Mouse (Mus musculus) cortical plate, adult 2 months (tissue): ENCODE data around the gene Trp53i13. TPM values are rescaled to one million over a fixed set of nuclear protein-coding genes. Genes with fewer than 3 reads are reported as not detected.

ENCODE experiments used
- H3K27ac ChIP-seq: fragments of 200-500 bp; 2 replicates; pipeline ENCODE4 v1.5.1; 2012; ENCODE audit warnings: low read length, control low read depth, inconsistent platforms; ENCODE audit not compliant: insufficient read depth
- H3K4me1 ChIP-seq: fragments of 200-500 bp; 2 replicates; pipeline ENCODE4 v1.6.1; 2011; ENCODE audit warnings: low read length; ENCODE audit not compliant: control insufficient read depth, insufficient read depth
- H3K4me3 ChIP-seq: fragments of 200-500 bp; 2 replicates; pipeline ENCODE4 v1.5.1; 2011; ENCODE audit warnings: mild to moderate bottlenecking, low read length, control low read depth; ENCODE audit not compliant: insufficient read depth
- CTCF ChIP-seq: fragments of 200-500 bp; IDR thresholded peaks from 2 replicates; pipeline ENCODE4 v1.5.1; 2011; ENCODE audit warnings: mild to moderate bottlenecking, control low read depth, low read length; ENCODE audit not compliant: insufficient read depth; ENCODE audit errors: extremely low read depth
- POLR2A ChIP-seq: fragments of 200-500 bp; IDR thresholded peaks from 2 replicates; pipeline ENCODE4 v1.6.1; 2011; ENCODE audit warnings: mild to moderate bottlenecking, low read length, control low read depth; ENCODE audit not compliant: insufficient read depth; ENCODE audit errors: extremely low read depth
- polyA plus RNA-seq: library from polyadenylated mRNA; depleted of rRNA; stranded (reverse); fragments of >200 nt; gene quantifications from 2 replicates; pipeline ENCODE4 v1.2.3, GENCODE M21; 2012

The Trp53i13 gene
- polyA plus RNA-seq, 1 experiment: 7.2 TPM

DNA sequence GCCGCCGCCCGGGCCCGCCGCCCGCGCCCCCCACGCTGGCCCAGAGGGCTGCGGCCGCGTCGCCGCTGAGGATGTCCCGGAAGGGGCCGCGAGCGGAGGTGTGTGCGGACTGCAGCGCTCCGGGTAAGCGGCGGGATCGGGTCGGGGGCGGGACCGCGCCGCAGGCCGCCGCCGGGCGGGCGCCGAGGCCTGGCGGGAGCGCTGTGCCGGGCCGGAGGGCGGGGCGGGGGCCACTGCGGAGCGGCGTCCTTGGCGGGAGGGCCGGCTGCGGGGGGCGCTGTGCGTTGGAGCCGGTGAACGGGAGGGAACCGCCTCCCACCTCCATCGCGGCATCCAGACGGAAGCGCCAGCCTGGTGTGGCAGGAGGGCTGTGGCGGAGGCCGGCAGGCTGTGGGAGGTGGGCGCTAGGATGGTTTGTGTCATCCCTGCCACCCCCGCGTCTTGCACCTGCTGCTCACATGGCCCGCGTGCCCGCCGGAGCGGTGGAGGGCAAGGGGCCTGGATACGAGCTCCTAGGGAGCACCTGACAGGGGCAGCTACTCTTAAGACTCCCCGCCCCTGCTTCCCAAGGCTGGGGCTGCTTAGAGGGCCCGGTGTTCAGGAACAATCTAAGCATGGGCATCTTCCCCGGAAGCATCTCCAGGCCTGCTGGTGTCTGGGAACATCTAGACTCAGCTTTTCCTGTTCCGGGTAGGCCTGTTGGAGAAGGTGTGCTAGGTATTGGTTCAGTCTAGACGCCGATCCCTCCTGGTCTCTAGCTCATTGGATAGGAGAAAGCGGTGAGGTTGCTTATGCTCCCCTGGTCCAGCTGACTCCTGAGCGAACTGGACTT, 22.1 kb downstream of the Trp53i13 start, which contains the start of gene Git1:
Git1 (plus strand) TSS at position 51 of the 832 bp plus-strand sequence.
- Histone ChIP-seq H3K27ac (peak within 1 kb of the TSS; percentile 80), H3K4me1 (peaks cover 9% of the 10 kb centered on the region)
- no peak for TF ChIP-seq CTCF
- TF ChIP-seq POLR2A: peak; percentile 50; the same call in 1 of the 2 replicates

DNA sequence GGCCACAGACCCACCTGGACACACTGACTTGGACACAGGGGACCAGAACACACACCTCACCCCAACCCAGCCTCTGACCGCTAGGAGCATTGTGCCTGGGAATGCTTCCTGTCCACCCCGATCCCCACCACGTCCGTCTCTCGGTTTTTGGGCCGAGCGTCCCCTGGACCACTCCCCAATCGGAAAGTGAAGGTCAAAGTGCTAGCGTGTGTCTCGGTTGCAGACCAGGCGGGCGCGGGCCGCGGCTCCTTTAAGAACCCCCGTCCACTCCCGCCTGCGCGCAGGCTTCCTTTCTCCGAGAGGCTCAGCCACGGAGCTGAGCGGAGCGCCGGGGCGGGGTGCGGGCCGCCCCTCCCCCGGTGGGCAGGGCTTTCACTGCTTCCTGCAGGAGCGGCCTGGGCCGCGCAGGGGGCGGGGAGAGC, 22.9 kb downstream of the Trp53i13 start:
- H3K4me3 ChIP-seq: peak overlapping the region; percentile 54
- peak overlapping the region; percentile 47 for H3K27ac ChIP-seq
- peaks cover 8% of the 10 kb centered on the region for H3K4me1 ChIP-seq
- TF ChIP-seq CTCF (no peak), POLR2A (peak; percentile 41; the same call in 1 of the 2 replicates)

More for the DNA sequence above, 22.1 kb downstream of the Trp53i13 start, which contains the start of gene Git1:
- peak within 1 kb of the TSS; percentile 54 for H3K4me3 ChIP-seq

DNA sequence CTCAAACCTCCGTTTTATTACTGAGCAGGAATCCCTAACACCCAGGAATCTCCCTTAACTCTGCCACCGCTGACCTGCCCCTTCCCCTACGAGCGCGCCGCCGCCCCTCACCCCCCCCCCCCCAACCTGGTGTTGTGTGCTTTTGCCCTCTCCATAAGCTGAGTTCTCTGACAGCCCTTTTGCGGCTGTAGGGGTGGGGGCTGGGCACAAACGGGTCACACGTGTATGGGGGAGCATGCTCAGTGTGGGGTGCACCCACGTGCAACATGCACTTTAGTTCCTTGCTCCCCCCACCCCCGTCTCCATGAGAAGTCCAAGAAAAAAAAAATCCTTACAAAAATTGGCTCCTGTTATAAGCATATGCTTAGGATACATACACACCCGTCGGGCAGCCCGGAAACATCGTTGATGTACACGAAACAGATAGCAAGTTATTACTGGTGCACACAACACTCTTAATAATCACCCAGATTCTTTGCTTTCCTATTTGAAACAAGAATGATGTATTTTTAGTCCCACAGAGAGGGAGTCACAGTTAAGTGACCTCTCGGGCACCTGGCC, 23.4 kb downstream of the Trp53i13 start:
- peak overlapping the region; percentile 54 for H3K4me3 ChIP-seq
- TF ChIP-seq CTCF: no peak
- TF ChIP-seq POLR2A: no peak
- peak overlapping the region; percentile 47 for H3K27ac ChIP-seq
- H3K4me1 ChIP-seq: peaks cover 11% of the 10 kb centered on the region

DNA sequence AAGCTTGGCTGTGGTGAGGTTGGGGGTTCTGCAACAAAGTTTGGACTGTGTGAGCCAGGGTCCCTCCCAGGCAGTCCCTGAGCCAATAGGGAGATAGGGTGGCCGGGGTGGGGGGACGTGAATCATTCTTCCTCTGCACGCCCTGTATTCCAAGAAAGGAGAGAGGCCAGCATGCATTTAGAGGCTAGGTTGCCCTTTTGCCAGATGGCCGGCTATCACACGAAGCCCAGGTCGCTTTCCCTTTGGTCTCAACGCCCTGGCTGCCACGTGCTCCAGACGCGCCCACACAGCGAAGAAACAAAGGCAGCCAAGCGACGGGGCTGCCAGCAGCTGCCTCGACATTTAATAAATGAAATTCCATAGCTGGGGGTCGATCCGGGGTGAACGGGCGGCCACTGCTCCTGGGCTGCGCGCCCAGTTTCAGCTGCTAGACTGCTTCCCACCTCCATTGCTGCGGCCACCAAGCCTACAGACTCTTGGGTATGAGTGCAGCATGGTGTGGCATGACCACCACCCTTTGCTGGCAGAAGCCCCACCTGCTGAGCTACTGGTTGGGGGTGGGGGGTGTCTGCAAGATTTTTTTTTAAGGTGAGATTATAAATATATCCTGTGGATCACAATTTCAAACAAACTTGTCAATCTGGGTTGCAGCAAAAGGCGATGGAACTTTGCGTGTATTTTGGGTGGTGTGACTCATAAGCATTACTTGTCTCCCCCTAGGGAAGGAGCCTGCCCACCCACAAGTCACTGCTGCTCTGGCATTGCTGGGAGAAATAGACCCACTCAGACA, 24.1 kb downstream of the Trp53i13 start:
- TF ChIP-seq CTCF (no peak), POLR2A (0 out of 2 replicates have a peak, but pooled peaks have one; percentile 48)
- peaks cover 12% of the 10 kb centered on the region for H3K4me1 ChIP-seq
- peak overlapping the region; percentile 54 for H3K4me3 ChIP-seq
- peak overlapping the region; percentile 78 for H3K27ac ChIP-seq

DNA sequence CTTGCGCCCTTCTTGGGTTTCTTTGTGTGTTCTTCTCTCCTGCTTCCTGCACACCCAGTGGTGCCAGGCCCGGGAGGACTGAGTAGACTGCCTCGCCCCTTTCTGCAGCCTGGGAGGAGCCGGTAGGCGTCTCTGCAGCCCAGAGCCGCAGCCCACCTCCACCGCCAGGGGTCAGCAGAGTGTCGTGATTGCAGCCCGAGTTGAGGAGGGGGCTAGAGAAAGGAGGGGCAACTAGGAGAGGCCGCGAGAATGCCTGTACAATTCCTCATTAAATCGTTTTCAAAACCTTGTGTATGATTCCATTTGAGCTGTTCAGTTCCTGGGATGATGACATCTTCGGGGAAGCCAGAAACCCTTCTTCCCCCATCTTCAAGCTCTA, 24.7 kb downstream of the Trp53i13 start:
- peaks cover 14% of the 10 kb centered on the region for H3K4me1 ChIP-seq
- TF ChIP-seq CTCF (peak; percentile 74), POLR2A (peak; percentile 52; the same call in 1 of the 2 replicates)
- peak overlapping the region; percentile 54; the same call in 1 of the 2 replicates for H3K4me3 ChIP-seq
- H3K27ac ChIP-seq: peak overlapping the region; percentile 78

DNA sequence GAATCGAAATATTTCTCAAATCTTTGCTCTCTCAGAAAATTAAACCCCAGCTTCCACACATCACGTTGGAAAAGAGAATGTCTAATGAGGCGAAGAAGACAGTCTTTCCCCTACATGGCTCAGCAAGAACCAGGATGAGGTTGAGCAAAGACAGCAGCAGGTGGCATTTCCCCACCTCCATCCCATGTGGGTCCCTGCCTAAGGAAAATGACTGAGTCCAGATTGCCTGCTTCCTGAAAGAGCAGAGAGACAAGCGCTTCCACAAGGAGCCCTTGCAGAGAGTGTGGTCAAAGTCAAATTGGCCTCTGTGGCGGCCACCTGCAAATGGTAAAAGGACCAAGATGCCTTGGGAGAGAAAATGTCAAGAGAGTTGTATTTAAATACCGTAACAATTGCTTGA, 25.3 kb downstream of the Trp53i13 start:
- Histone ChIP-seq H3K27ac (peak overlapping the region; percentile 49), H3K4me1 (peaks cover 18% of the 10 kb centered on the region), H3K4me3 (peak overlapping the region; percentile 94)
- TF ChIP-seq POLR2A: no peak
- TF ChIP-seq CTCF: no peak

DNA sequence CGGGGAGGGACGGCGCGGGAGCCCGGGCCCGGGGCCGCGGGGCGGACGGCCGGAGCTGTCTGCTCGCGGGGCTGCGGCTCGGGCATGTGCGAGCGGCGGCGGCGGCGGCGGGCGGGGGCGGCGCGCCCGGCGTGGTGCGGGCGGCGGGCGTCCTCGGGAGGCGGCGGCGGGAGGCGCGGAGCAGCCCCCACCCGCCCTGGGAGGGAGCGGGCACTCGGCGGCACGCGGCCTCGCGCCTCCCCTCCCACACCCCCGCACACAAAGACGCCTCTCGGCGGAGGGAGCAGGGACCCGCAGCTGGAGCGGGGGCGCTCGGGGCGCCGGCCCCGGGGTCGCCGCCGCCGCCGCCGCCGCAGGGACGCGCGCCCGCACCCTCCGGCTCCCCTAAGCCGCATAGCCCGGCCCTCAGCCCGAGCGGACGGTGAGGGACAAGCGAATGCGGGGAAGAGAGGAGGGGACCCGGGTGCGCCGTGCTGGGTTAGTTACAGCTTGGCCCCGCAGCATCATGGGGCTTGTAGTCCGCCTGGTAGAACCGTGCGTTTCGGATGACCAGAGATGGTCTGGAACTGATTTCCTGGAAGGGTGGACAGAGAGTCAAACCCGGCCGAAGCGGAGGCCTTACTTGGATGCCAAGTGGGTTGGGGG, 26.1 kb downstream of the Trp53i13 start, which contains the start of gene Ankrd13b:
Ankrd13b (minus strand) TSS at position 88 of the 645 bp plus-strand sequence.
- TF ChIP-seq POLR2A (peak; percentile 65), CTCF (no peak)
- peaks cover 16% of the 10 kb centered on the region for H3K4me1 ChIP-seq
- peak within 1 kb of the TSS; percentile 82 for H3K27ac ChIP-seq

DNA sequence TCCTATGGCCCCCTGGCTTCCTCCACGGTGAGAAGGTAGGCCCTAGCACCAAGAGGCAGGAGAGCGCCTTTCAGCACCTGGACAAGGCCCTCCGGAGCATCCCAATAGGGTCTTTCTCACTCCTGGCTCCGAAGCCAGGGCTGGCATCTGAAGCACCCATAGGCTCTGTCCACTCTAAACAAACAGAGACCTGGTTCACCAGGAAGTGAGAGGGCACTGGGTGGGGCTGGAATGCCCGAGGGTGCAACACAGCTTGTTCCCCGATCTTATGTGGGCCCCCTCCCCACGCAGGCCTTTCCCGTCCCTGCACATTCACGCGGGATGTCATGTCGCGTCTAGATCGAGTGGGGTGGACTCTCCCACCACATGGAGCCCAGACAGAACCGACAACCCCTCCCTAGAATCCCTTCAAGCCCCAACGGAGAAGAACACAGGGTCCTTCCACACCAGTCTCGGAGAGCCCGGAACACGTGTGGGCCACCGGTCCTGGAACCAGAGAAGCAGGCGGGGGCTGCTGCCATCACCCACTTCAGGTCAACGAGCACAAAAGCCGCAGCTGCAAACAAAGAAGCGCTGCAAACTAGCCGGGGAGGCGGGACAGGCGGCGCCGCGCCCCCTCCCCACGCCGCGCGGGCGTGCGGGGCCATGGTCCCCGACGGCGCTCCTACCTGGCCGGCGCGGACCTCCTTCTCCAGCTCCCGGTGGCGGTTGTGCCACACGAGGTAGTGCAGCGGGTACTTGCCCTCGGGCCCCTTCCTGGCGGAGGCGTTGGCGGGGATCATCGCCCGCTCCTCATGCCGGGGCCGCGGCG, 26.8 kb downstream of the Trp53i13 start:
- peak overlapping the region; percentile 82 for H3K27ac ChIP-seq
- peak overlapping the region; percentile 94 for H3K4me3 ChIP-seq
- TF ChIP-seq CTCF: no peak
- TF ChIP-seq POLR2A: no peak
- peaks cover 18% of the 10 kb centered on the region for H3K4me1 ChIP-seq

More for the DNA sequence above, 26.1 kb downstream of the Trp53i13 start, which contains the start of gene Ankrd13b:
- H3K4me3 ChIP-seq: peak within 1 kb of the TSS; percentile 94

DNA sequence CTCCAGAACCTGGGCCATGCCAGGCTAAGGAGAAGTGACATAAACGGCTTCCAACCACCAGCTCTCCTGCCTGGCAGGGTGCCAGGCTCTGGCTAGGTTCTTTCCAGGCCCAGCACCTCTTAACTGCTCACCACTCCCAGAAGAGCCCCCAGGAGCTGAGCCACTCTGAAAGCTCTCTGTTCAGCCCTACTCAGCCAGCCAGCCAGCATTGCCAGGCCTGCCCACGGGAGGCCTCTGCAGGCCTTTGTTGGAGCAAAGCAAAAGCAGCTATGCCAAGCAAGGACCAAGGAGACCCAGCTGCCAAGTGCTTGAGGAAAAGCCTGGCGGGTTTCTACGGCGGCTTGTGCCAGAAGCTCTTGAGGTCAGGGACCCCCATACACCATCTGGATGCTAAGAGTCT, 29.0 kb downstream of the Trp53i13 start:
- peaks cover 23% of the 10 kb centered on the region for H3K4me1 ChIP-seq
- H3K4me3 ChIP-seq: no peak overlapping the region; the same call in 1 of the 2 replicates
- peak overlapping the region; percentile 67 for H3K27ac ChIP-seq
- TF ChIP-seq POLR2A (no peak), CTCF (0 out of 2 replicates have a peak, but pooled peaks have one; percentile 8)
